Mouse (Mus musculus): ENCODE measurements at regions not wholly inside any gene's neighbourhood (a gene's known extent, or its start where the extent isn't known, plus 50 kb on each side); places are given as distances from the start of the nearest gene placed in this dataset.

- no peak for DNase-seq (ENCODE audit: low read depth)
These were observed 348.9 kb downstream of the Cd83 start for GRCm38 (mm10) chr13:44133436-44133835.

- no peak for DNase-seq (ENCODE audit: low read depth)
These were observed 356.6 kb downstream of the Cd83 start for GRCm38 (mm10) chr13:44141181-44141580.

- no peak for DNase-seq (ENCODE audit: low read depth)
These were observed 360.9 kb downstream of the Cd83 start for GRCm38 (mm10) chr13:44145441-44145840.

GRCm38 (mm10) chr13:44147841-44148240 lies 363.3 kb downstream of the Cd83 start:
- DNase-seq (ENCODE audit: low read depth), result no peak

DNA sequence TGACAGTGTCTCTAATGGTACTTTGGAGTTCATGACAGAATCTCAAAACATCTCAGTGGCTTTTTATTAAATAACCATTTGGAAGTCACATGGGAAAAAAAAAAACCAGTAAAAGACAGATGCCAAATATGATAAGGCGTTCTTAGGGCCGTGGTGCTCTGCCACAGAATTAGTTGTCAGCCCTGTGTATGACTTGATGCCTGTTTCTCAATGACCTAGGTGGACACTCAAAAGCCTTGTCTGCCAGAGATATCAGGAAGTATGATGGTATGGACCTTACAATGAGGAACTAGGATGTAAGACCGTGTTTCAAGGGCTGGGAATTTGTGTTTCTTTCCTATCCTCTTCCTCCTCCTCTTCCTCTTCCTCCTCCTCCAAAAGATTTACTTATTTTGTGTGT lies 364.9 kb downstream of the Cd83 start:
- DNase-seq (ENCODE audit: low read depth), result no peak

GRCm38 (mm10) chr13:44151526-44151925 lies 367.0 kb downstream of the Cd83 start:
- DNase-seq (ENCODE audit: low read depth), result no peak

DNA sequence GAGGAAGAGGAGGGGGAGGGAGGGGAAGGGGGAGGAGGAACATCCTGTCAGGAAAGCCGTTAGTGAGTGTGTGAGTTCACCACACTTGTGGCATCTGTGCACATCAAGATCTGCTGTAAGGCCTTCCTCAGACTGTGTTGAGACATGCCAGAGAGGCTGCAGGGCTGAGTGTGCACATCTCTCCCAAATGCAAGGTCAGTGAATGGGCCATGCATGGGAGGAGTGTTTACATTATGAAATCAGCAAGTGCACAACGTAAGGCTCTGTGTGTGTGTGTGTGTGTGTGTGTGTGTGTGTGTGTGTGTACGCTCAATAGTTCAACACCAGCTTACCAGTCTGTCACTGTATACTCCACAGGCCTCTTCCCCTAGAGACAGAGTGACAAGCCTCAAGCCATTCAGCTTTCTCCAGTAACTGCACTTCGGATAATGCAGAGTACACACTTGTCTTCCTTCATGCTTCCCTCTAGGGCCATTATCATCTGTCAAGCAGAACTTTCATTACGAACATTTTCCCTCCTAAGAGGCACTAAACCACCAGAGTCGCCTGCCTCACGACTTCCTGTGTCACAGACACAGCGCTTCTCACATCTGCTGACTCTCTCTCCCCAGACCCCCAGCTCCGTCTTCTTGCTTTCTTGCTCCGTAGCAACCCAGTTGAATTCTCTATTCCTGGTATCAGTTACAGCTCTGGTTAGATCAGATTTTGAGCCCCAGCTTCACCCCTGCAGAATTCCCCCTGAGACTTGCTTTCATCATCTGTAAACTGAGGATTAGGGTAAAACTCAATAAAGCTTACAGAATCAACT lies 368.4 kb downstream of the Cd83 start:
- DNase-seq (ENCODE audit: low read depth), result peak; percentile 16

DNA sequence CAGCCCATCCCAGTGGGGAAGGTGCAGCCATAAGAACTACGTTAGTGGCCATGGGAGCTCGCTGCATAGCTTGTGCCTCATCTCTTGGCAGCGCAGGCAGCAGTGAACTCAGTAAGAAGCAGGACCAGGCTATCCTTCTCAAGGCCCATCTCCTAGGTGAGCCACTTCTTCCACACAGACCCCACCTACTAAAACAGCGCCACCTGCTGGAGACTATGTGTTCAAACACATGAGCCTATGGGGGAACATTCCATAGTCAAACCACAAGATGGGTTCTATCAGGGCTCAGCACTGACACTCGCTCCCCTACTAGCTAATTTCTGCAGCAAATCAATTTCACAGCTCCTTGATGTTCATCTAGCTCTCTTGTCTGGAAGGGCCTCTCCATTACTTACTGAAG lies 369.2 kb downstream of the Cd83 start:
- peak; percentile 20 for DNase-seq (ENCODE audit: low read depth)

GRCm38 (mm10) chr13:44155956-44156355 lies 371.4 kb downstream of the Cd83 start:
- DNase-seq (ENCODE audit: low read depth), result no peak

- DNase-seq (ENCODE audit: low read depth), result no peak
These were observed 372.0 kb downstream of the Cd83 start for GRCm38 (mm10) chr13:44156546-44156945.

DNA sequence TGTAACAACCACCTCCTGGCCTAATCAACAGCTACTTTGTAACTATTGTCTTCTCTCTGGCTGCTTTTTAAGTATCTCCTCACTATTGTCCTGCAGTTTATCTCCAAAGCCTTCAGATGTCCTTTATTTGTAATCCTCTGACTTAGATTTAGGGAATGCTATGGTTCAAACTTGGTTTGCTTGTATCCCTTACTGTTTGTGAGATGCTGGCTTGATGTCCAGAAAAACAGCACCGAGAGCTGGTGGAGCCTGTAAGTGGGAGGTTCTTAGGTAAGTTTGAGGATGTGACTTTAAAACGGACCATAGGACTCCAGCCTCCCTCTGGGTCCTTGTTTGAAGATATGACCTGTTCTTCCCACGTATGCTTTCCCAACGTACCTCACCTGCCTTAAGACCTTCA lies 372.7 kb downstream of the Cd83 start:
- no peak for DNase-seq (ENCODE audit: low read depth)

- no peak for DNase-seq (ENCODE audit: low read depth)
These were observed 373.8 kb downstream of the Cd83 start for GRCm38 (mm10) chr13:44158364-44158763.

- DNase-seq (ENCODE audit: low read depth), result no peak
These were observed 374.8 kb downstream of the Cd83 start for GRCm38 (mm10) chr13:44159346-44159745.

GRCm38 (mm10) chr13:44164746-44165145 lies 380.2 kb downstream of the Cd83 start:
- DNase-seq (ENCODE audit: low read depth), result no peak

GRCm38 (mm10) chr13:44167186-44167585 lies 382.6 kb downstream of the Cd83 start:
- no peak for DNase-seq (ENCODE audit: low read depth)

DNA sequence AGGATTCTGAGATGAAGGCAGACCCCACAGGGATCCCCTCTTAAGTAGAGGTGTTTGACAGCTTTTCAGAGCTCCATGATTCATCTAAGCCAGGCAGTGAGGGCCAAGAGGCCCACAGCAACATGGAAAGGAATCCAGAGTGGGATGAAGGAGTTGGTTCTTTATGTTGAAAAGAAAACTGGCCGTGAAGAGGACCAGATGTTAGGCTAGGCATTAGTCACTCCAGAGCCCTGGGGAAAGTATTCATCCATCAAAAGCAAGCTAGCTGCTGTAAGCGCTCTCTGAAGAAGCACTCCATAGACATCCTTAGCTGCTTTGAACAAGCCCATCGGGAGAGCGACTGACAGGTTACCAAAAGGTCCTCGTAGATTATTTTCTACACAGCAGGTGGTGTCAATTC lies 383.6 kb downstream of the Cd83 start:
- DNase-seq (ENCODE audit: low read depth), result no peak

DNA sequence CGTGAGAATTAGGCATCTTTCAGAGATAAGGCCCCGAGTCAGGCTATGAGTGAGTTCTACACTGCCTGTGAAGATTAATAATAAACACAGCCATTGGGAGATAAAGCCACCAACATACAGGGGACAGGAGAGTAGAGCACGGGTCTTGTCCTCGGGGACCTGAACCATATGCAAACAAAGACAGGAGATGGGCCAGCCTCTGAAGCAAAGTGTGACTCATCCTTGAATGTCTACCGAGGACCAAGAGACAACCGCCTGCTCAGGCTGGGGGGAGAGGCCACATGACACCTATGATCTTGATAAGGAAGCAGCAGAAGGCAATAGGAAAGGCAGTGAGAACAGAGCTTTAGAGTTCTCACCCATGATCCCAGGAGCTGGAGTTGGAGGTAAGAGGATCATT lies 387.1 kb downstream of the Cd83 start:
- no peak for DNase-seq (ENCODE audit: low read depth)

DNA sequence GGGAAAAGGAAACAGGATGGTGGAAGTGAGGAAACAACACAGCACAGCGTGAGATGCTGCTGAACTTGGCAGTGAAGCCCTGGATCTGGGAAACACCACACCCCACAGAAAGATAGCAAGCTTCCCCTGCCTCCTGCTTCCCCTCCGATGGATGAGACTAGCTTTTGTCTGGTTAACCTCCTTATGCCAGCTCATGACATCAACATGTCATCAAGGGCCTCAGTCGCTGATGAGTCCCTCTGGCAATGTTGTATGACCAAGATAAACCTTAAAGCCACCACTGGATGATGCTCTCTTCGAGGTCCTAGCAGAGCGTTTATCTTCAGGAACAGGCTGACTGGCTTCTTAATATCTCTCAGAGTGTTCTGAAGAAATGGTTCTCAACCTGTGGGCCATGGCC lies 388.1 kb downstream of the Cd83 start:
- DNase-seq (ENCODE audit: low read depth), result no peak

DNA sequence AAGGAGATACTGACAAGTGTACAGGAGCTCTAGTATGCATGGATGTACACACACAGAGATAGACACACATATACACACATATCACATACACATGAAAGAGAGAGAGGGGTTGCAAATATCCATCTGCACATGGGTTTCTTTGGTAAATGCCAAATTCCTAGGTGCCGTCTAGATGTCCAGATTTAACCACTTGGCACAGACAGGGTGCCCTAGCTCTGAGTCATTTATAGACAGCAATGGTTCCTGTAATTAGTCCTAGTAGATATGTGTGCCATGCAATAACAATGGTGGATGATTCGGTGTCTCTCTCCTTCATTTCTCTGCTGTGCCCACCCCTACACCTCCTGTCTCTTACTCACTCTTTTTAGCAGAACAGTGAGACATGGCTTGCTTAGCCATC lies 389.7 kb downstream of the Cd83 start:
- no peak for DNase-seq (ENCODE audit: low read depth)

DNA sequence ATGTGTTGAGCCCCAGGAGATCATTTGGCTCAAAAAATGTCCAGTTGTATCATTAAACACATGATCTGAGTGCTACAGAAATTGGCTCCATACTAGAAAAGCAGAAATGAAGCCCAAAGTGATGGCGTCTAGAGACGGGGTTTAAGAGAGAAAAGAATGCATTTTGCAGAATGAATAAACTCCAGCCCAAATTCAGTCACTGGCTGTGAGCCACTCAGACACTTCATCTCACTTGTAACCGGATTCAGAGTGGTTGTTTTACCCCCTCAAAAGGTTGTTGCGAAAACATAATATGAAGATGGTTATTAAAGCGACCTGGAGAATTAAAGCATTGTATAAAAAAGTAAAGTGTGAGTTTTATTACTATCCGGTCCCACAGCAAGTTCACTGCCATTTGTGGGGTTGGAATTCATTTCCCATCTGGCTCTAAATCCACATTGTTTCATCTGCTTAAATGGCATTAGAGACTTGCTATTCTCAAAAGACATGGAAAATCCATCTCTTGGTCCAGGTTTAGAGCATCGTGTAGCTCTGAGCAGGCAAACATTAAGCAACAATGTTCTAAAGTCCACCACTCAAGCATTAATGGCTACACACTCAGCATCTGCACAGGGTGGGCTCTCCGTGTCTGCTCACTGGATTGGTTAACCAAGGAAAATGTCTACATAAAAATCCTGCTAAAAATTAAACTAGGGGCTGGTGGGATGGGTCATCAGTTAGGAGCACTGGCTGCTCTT lies 390.9 kb downstream of the Cd83 start:
- DNase-seq (ENCODE audit: low read depth), result no peak

DNA sequence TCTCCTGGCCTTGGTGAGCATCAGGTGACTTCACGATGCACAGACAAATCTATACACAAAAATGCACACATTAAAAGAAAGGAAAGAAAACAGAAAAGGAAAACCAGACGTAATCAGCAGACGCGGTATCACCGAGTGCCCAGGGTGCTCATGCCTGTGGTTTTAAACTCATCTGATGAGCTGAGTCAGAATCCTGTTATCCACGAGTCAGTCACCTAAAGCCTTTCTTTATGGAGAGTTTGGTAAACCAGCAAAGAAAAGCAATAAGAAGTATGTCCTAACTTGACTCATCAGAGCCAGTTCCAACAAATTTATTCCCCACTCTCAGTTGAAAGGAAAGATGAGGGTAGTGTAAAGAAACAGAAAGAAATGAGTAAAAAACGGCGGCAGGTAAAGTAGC lies 391.5 kb downstream of the Cd83 start:
- DNase-seq (ENCODE audit: low read depth), result no peak

DNA sequence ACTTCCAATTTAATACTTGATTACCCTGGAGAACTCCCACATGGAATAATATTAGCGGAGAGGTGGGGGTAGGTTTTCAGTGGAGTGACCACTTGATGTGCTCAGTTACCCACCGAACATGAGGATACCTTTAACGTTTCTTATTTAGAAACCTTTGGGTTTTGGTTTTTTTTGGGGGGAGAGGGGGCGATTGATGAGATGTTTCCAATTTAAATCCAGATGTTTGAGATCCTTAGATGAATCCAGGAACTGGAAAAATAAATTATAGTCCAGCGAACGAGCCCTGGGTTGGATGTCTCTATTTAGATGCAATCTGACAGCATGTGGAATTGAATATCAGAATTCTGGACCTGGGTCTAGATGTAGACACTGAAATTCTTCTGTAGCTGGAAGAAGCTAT lies 393.4 kb downstream of the Cd83 start:
- DNase-seq (ENCODE audit: low read depth), result no peak

DNA sequence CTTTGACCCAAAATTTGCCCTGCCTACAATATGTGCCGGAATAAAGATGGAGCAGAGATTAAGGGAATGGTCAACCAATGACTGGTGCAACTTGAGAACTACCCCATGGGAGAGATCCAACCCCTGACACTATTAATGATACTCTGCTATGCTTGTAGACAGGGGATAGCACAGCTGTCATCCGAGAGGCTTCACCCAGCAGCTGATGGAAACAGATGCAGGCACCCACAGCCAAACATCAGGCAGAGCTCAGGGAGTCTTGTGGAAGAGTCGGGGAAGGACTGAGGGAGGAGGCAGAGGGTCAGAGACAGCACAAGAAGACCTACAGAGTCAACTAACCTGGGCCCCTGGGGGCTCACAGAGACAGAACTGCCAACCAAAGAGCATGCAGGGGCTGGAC lies 395.8 kb downstream of the Cd83 start:
- DNase-seq (ENCODE audit: low read depth), result no peak

Data from induced T-regulatory cell, adult 2 months (primary cell).